Mouse (Mus musculus) forebrain, embryonic 16.5 days (tissue): ENCODE data around the gene Tbc1d23. TPM values are rescaled to one million over a fixed set of nuclear protein-coding genes. Genes with fewer than 3 reads are reported as not detected.

ENCODE experiments used
- ATAC-seq: fragments of 200-750 bp; cut with Nextera tagmentation; 2 replicates; pipeline ENCODE4 v1.8.0; 2017; ENCODE audit warnings: mild to moderate bottlenecking, moderate library complexity
- H3K27ac ChIP-seq: fragments of 300-500 bp; sonication (generic); 2 replicates; pipeline ENCODE4 v1.5.1; 2014; ENCODE audit warnings: low read length, control low read depth
- H3K27me3 ChIP-seq: fragments of 300-500 bp; sonication (generic); replicated peaks from 2 replicates; pipeline ENCODE4 v1.6.1; 2014; ENCODE audit warnings: low read length; ENCODE audit not compliant: control insufficient read depth, insufficient read depth
- H3K36me3 ChIP-seq: fragments of 300-500 bp; sonication (generic); 2 replicates; pipeline ENCODE4 v1.6.1; 2014; ENCODE audit not compliant: control insufficient read depth, insufficient read depth
- H3K4me1 ChIP-seq: fragments of 300-500 bp; sonication (generic); replicated peaks from 2 replicates; pipeline ENCODE4 v1.6.1; 2014; ENCODE audit warnings: low read length; ENCODE audit not compliant: control insufficient read depth, insufficient read depth
- H3K4me2 ChIP-seq: fragments of 300-500 bp; sonication (generic); 2 replicates; pipeline ENCODE4 v1.6.1; 2014; ENCODE audit warnings: mild to moderate bottlenecking, low read length, control low read depth
- H3K4me3 ChIP-seq: fragments of 300-500 bp; sonication (generic); replicated peaks from 2 replicates; pipeline ENCODE4 v1.5.1; 2014; ENCODE audit warnings: mild to moderate bottlenecking, low read length, control low read depth
- H3K9ac ChIP-seq: fragments of 300-500 bp; sonication (generic); replicated peaks from 2 replicates; pipeline ENCODE4 v1.6.1; 2014; ENCODE audit warnings: low read depth, low read length, control low read depth
- H3K9me3 ChIP-seq: fragments of 300-500 bp; sonication (generic); 2 replicates; pipeline ENCODE4 v1.6.1; 2016; ENCODE audit warnings: low read length; ENCODE audit not compliant: control insufficient read depth
- WGBS: fragments of 180-500 bp; shearing (Covaris S2); extraction: QIAGEN DNeasy Blood & Tissue Kit; methylation state at CpG from one replicate; pipeline ENCODE4 v1.1.7; 2014; 5-methylcytosine and 5-hydroxymethylcytosine counted together
- polyA plus RNA-seq: library from polyadenylated mRNA; unstranded; fragments of >200 nt; fragmentation: Nextera tagmentation; extraction: Ambion mirVana; gene quantifications from 2 replicates; pipeline ENCODE4 v1.2.1, GENCODE M21; 2015

Gene Tbc1d23
- polyA plus RNA-seq, 1 experiment from 2014 or later, result 37.7 TPM

- no peak overlapping the region for H3K27ac ChIP-seq
- no peak overlapping the region for H3K4me3 ChIP-seq
- no peaks in the 10 kb centered on the region for H3K9me3 ChIP-seq
- no peak overlapping the region for H3K9ac ChIP-seq
- peaks cover 5% of the 10 kb centered on the region; the same call in 1 of the 2 replicates for H3K36me3 ChIP-seq
- no peak overlapping the region for H3K4me2 ChIP-seq
- WGBS, result 59% methylated on average over 4 of the region's 4 CpGs
- H3K27me3 ChIP-seq, result no peaks in the 10 kb centered on the region
- H3K4me1 ChIP-seq, result peaks cover 10% of the 10 kb centered on the region
- no peak for ATAC-seq
Measured at GRCm38 (mm10) chr16:57168236-57168635, 63.1 kb downstream of the Tbc1d23 start.

GRCm38 (mm10) chr16:57167514-57167912, 63.8 kb downstream of the Tbc1d23 start:
- Histone ChIP-seq H3K27ac (no peak overlapping the region; the same call in 1 of the 2 replicates), H3K4me1 (peaks cover 10% of the 10 kb centered on the region), H3K4me3 (peak overlapping the region; percentile 70), H3K36me3 (peaks cover 2% of the 10 kb centered on the region; the same call in 1 of the 2 replicates), H3K27me3 (no peaks in the 10 kb centered on the region), H3K4me2 (peak overlapping the region; percentile 73), H3K9me3 (no peaks in the 10 kb centered on the region), H3K9ac (peak overlapping the region; percentile 69)
- WGBS, result 25% methylated on average over 5 of the region's 5 CpGs
- no peak for ATAC-seq

- Histone ChIP-seq H3K27ac (peak within 1 kb of the TSS; percentile 42; the same call in 1 of the 2 replicates), H3K36me3 (peaks cover 2% of the 10 kb centered on the region; the same call in 1 of the 2 replicates), H3K9me3 (no peaks in the 10 kb centered on the region), H3K4me2 (peak within 1 kb of the TSS; percentile 73), H3K27me3 (no peaks in the 10 kb centered on the region), H3K4me1 (peaks cover 10% of the 10 kb centered on the region), H3K9ac (peak within 1 kb of the TSS; percentile 69), H3K4me3 (peak within 1 kb of the TSS; percentile 70)
- WGBS, result 0% methylated on average over 56 of the region's 58 CpGs
- peak; percentile 96 for ATAC-seq
Measured at GRCm38 (mm10) chr16:57166611-57167513, 64.4 kb downstream of the Tbc1d23 start, which contains the start of gene Nit2. Gene Nit2, minus strand, starts transcription at chr16:57167341.

DNA sequence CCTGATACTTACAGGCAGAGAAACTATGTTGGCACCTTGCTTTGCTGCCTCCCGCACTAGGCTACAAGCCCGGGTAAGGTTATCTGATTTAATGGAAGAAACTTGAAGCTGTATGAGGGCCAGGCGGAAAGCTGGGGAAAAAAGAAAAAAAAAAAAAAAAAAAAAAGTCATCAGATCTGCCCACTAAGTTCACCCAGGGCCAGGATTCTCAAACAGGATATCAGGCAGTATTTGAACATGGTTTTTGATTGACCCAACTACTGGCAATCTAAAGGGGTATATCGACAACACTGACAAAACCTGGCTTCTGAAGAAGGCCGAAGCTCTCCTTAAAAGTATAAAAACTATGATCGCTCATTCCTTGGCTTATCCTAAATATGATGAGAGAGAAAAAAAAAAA, 65.2 kb downstream of the Tbc1d23 start:
- H3K27me3 ChIP-seq, result no peaks in the 10 kb centered on the region
- ATAC-seq, result no peak
- peaks cover 7% of the 10 kb centered on the region for H3K4me1 ChIP-seq
- no peaks in the 10 kb centered on the region for H3K9me3 ChIP-seq
- H3K4me2 ChIP-seq, result no peak overlapping the region
- 84% methylated on average over 6 of the region's 6 CpGs for WGBS
- no peak overlapping the region for H3K4me3 ChIP-seq
- no peak overlapping the region for H3K9ac ChIP-seq
- H3K27ac ChIP-seq, result no peak overlapping the region
- H3K36me3 ChIP-seq, result peaks cover 2% of the 10 kb centered on the region; the same call in 1 of the 2 replicates

DNA sequence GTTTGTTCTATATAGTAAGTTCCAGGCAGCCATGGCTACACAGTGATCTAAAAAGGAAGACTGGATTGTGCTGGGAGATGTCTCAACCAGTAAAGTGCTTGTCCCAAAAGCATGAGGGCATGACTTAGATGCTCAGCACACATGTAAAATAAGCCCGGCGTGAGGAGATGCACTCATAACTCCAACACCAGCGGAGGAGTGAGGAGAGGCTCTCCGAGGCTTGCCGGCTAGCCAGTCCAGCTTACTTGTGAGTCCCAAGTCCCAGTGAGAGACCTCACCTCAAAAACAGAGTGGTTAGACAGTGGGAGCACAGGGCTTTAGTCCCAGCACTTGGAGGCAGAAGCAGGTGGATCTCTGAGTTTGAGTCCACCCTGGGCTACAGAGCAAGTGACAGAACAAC, 66.1 kb downstream of the Tbc1d23 start:
- no peak overlapping the region for H3K9ac ChIP-seq
- no peak overlapping the region for H3K4me2 ChIP-seq
- WGBS, result 97% methylated on average over 5 of the region's 5 CpGs
- H3K9me3 ChIP-seq, result no peaks in the 10 kb centered on the region
- ATAC-seq, result no peak
- no peak overlapping the region for H3K4me3 ChIP-seq
- H3K27me3 ChIP-seq, result no peaks in the 10 kb centered on the region
- peaks cover 6% of the 10 kb centered on the region; the same call in 1 of the 2 replicates for H3K4me1 ChIP-seq
- H3K27ac ChIP-seq, result no peak overlapping the region
- H3K36me3 ChIP-seq, result no peaks in the 10 kb centered on the region; the same call in 1 of the 2 replicates

DNA sequence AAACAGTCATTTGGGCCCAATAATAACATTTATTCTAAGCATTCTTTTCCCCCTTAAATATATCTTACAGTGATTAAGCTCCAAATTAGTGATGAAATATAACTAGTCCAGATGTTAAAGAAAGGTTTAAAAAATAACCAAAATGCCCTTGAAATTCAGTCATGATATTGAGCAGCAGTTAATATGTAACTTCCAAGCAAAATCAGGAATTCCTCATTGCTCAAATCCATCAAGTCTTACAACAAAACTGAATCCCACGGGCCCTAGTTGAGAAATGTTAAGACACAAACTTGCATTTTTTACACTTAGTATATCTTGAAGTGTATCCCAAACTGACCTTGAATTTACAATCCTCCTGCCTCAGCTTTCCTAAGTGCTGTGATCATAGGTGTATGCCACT, 67.6 kb downstream of the Tbc1d23 start:
- no peaks in the 10 kb centered on the region for H3K9me3 ChIP-seq
- no peak overlapping the region for H3K4me3 ChIP-seq
- no peaks in the 10 kb centered on the region; the same call in 1 of the 2 replicates for H3K36me3 ChIP-seq
- no peak for ATAC-seq
- WGBS, result 91% methylated on average over 1 of the region's 1 CpGs
- no peaks in the 10 kb centered on the region for H3K27me3 ChIP-seq
- peaks cover 6% of the 10 kb centered on the region; the same call in 1 of the 2 replicates for H3K4me1 ChIP-seq
- H3K9ac ChIP-seq, result no peak overlapping the region
- no peak overlapping the region for H3K4me2 ChIP-seq
- H3K27ac ChIP-seq, result no peak overlapping the region

DNA sequence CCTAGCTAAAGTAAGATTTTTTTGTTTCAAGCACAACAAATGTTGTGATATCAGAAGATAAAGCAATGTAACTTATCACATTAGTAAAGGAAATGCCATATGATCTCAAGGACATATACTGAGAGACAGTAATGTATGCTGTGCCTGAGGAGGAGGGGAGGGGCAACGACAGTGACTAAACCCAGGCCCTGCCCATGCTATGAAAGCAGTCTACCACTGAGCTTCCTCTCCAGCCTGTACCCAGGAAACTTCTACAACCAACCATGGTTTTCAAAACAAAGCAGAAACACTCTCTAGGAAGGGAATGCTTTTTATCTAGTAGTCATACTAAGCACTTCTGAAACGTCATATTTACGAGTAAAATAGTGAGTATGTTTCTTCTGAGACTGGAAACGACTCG, 68.5 kb downstream of the Tbc1d23 start:
- H3K36me3 ChIP-seq, result no peaks in the 10 kb centered on the region; the same call in 1 of the 2 replicates
- no peak overlapping the region for H3K4me3 ChIP-seq
- H3K27ac ChIP-seq, result no peak overlapping the region
- H3K9ac ChIP-seq, result no peak overlapping the region
- peaks cover 6% of the 10 kb centered on the region; the same call in 1 of the 2 replicates for H3K4me1 ChIP-seq
- no peaks in the 10 kb centered on the region for H3K27me3 ChIP-seq
- H3K9me3 ChIP-seq, result no peaks in the 10 kb centered on the region
- no peak overlapping the region for H3K4me2 ChIP-seq
- ATAC-seq, result no peak
- WGBS, result 92% methylated on average over 5 of the region's 5 CpGs

- no peak for ATAC-seq
- no peaks in the 10 kb centered on the region for H3K4me1 ChIP-seq
- H3K9me3 ChIP-seq, result no peaks in the 10 kb centered on the region
- H3K4me3 ChIP-seq, result no peak overlapping the region
- 73% methylated on average over 7 of the region's 7 CpGs for WGBS
- H3K27ac ChIP-seq, result no peak overlapping the region
- H3K4me2 ChIP-seq, result no peak overlapping the region
- peaks cover 11% of the 10 kb centered on the region for H3K36me3 ChIP-seq
- no peaks in the 10 kb centered on the region for H3K27me3 ChIP-seq
- H3K9ac ChIP-seq, result no peak overlapping the region
Measured at GRCm38 (mm10) chr16:57159835-57160234, 71.5 kb downstream of the Tbc1d23 start.

DNA sequence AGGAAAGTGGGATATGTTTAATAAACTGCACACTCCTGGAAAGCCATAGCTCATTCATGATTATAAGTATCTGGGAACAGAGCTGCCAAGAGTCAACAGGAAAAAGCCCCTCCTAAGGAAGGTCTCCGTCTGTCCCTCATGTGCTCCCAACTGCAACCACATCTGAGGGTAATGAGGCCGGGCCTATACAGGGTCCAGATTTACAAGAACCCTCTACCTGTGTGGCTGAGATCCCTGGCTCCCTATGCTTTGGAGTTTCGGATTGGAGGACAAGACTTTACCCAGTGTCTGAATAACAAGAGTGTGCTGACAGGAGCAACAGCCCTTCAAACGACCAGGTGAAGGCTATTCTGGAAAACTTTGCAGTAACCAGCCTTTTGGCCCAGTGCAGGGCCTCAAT, 73.6 kb downstream of the Tbc1d23 start:
- Histone ChIP-seq H3K36me3 (peaks cover 14% of the 10 kb centered on the region), H3K9ac (no peak overlapping the region), H3K4me1 (no peaks in the 10 kb centered on the region), H3K27me3 (no peaks in the 10 kb centered on the region), H3K4me3 (no peak overlapping the region), H3K27ac (no peak overlapping the region), H3K9me3 (no peaks in the 10 kb centered on the region), H3K4me2 (no peak overlapping the region)
- peak; percentile 24; the same call in 1 of the 2 replicates for ATAC-seq
- 76% methylated on average over 4 of the region's 4 CpGs for WGBS
